ENCODE assay signal across 20 mouse cellular contexts in genomic region chr10:37280150-37280820, GRCm38 (mm10).
DNase-seq lines count a peak whose midpoint lies in the region; ATAC-seq and TF ChIP-seq lines count a peak whose summit lies in the region.
"Had no signal": no experiment of that assay in that cellular context is flagged by ENCODE, and none has a peak within 500 bp of the region (broad histone marks: within the 10 kb centered on the region; RNA-seq: fewer than 3 reads in every experiment).

No protein-coding gene starts in this region.

- H3K4me3 ChIP-seq in heart, embryonic 10.5 days: no peak overlapping the region
- no peak overlapping the region for H3K4me3 ChIP-seq in stomach, embryonic 15.5 days (replicated peaks)
- no peak overlapping the region for H3K4me3 ChIP-seq in stomach, postnatal 0 days (ENCODE audit: low read depth, low read length)
- no peak overlapping the region for H3K4me3 ChIP-seq in liver, embryonic 14.5 days (ENCODE audit: insufficient read depth in 1 of 2, low read depth in 2 of 2, low read length in 2 of 2)
- H3K4me3 ChIP-seq: embryonic facial prominence, embryonic 13.5 days; forebrain, embryonic 10.5 days; hindbrain, embryonic 13.5 days; intestine, embryonic 15.5 days; kidney, embryonic 15.5 days; midbrain, embryonic 10.5 days; neural tube, embryonic 13.5 days had no signal

- TF ChIP-seq CTCF in stomach, postnatal 0 days (IDR thresholded peaks at IDR 0.05; ENCODE audit: low read depth): no peak
- TF ChIP-seq CTCF in liver, embryonic 14.5 days (IDR thresholded peaks at IDR 0.05; ENCODE audit: low read depth): no peak

- H3K9ac ChIP-seq in stomach, embryonic 15.5 days: no peak overlapping the region
- H3K9ac ChIP-seq in stomach, postnatal 0 days (ENCODE audit: low read length): no peak overlapping the region
- no peak overlapping the region; the same call in 1 of the 2 replicates for H3K9ac ChIP-seq in liver, embryonic 14.5 days (replicated peaks)
- H3K9ac ChIP-seq: embryonic facial prominence, embryonic 13.5 days; hindbrain, embryonic 13.5 days; intestine, embryonic 15.5 days; kidney, embryonic 15.5 days; neural tube, embryonic 13.5 days had no signal

- 38% methylated on average over 6 of the region's 6 CpGs for WGBS in heart, embryonic 10.5 days
- WGBS in stomach, embryonic 15.5 days: 79% methylated on average over 6 of the region's 6 CpGs
- 70% methylated on average over 6 of the region's 6 CpGs for WGBS in stomach, postnatal 0 days
- WGBS in liver, embryonic 14.5 days (ENCODE audit: insufficient replicate concordance): 19% methylated on average over 6 of the region's 6 CpGs

- no peaks in the 10 kb centered on the region for H3K4me1 ChIP-seq in heart, embryonic 10.5 days
- H3K4me1 ChIP-seq in stomach, embryonic 15.5 days: no peaks in the 10 kb centered on the region
- no peaks in the 10 kb centered on the region for H3K4me1 ChIP-seq in stomach, postnatal 0 days (replicated peaks; ENCODE audit: control insufficient read depth, insufficient read depth)
- peaks cover 6 to 16% of the 10 kb centered on the region in 2 experiments for H3K4me1 ChIP-seq in liver, embryonic 14.5 days (replicated peaks; ENCODE audit: control insufficient read depth in 2 of 2, insufficient read depth in 2 of 2, low read length in 1 of 2)
- H3K4me1 ChIP-seq: embryonic facial prominence, embryonic 13.5 days; forebrain, embryonic 10.5 days; hindbrain, embryonic 13.5 days; intestine, embryonic 15.5 days; kidney, embryonic 15.5 days; midbrain, embryonic 10.5 days; neural tube, embryonic 13.5 days had no signal

- no peak overlapping the region for H3K4me2 ChIP-seq in stomach, embryonic 15.5 days
- H3K4me2 ChIP-seq in stomach, postnatal 0 days (replicated peaks; ENCODE audit: low read depth): no peak overlapping the region
- peak overlapping the region; percentile 27; the same call in 1 of the 2 replicates for H3K4me2 ChIP-seq in liver, embryonic 14.5 days (ENCODE audit: low read depth)
- H3K4me2 ChIP-seq: embryonic facial prominence, embryonic 13.5 days; hindbrain, embryonic 13.5 days; intestine, embryonic 15.5 days; kidney, embryonic 15.5 days; neural tube, embryonic 13.5 days had no signal

- intact Hi-C loops in heart, postnatal 14 days (cut with DNase I): no loop called here

- H3K27me3 ChIP-seq in heart, embryonic 10.5 days (ENCODE audit: insufficient read depth, poor library complexity, severe bottlenecking): no peaks in the 10 kb centered on the region
- H3K27me3 ChIP-seq in stomach, embryonic 15.5 days (replicated peaks): no peaks in the 10 kb centered on the region
- H3K27me3 ChIP-seq in stomach, postnatal 0 days (ENCODE audit: control insufficient read depth, insufficient read depth, low read length): no peaks in the 10 kb centered on the region
- no peaks in the 10 kb centered on the region for H3K27me3 ChIP-seq in liver, embryonic 14.5 days (ENCODE audit: control insufficient read depth, insufficient read depth, low read length)
- H3K27me3 ChIP-seq: embryonic facial prominence, embryonic 13.5 days; hindbrain, embryonic 13.5 days; intestine, embryonic 15.5 days; kidney, embryonic 15.5 days; neural tube, embryonic 13.5 days had no signal

- ATAC-seq in stomach, embryonic 15.5 days (ENCODE audit: insufficient read depth, low FRiP score, low read depth): peak; percentile 60; the same call in 1 of the 2 replicates
- ATAC-seq in stomach, postnatal 0 days (ENCODE audit: low FRiP score, low TSS enrichment): no peak
- peak; percentile 90 for ATAC-seq in liver, embryonic 14.5 days (ENCODE audit: insufficient read depth)
- ATAC-seq: intestine, embryonic 15.5 days had no signal

- H3K9me3 ChIP-seq in heart, embryonic 10.5 days: no peaks in the 10 kb centered on the region
- H3K9me3 ChIP-seq in stomach, embryonic 15.5 days: no peaks in the 10 kb centered on the region
- H3K9me3 ChIP-seq in stomach, postnatal 0 days (ENCODE audit: control insufficient read depth, low read length): no peaks in the 10 kb centered on the region
- H3K9me3 ChIP-seq in liver, embryonic 14.5 days (ENCODE audit: control insufficient read depth, low read length): no peaks in the 10 kb centered on the region
- H3K9me3 ChIP-seq: embryonic facial prominence, embryonic 13.5 days; forebrain, embryonic 10.5 days; hindbrain, embryonic 13.5 days; intestine, embryonic 15.5 days; kidney, embryonic 15.5 days; midbrain, embryonic 10.5 days; neural tube, embryonic 13.5 days had no signal

- no peak for TF ChIP-seq EP300 in stomach, postnatal 0 days (optimal IDR thresholded peaks at IDR 0.05)
- peak; percentile 88 for TF ChIP-seq EP300 in liver, embryonic 14.5 days (IDR thresholded peaks at IDR 0.05; ENCODE audit: low read depth)

- no peaks in the 10 kb centered on the region for H3K36me3 ChIP-seq in heart, embryonic 10.5 days
- no peaks in the 10 kb centered on the region for H3K36me3 ChIP-seq in stomach, embryonic 15.5 days
- H3K36me3 ChIP-seq in stomach, postnatal 0 days (ENCODE audit: control insufficient read depth, insufficient read depth, low read length): no peaks in the 10 kb centered on the region
- H3K36me3 ChIP-seq in liver, embryonic 14.5 days (replicated peaks; ENCODE audit: control insufficient read depth, insufficient read depth, low read depth): no peaks in the 10 kb centered on the region
- H3K36me3 ChIP-seq: embryonic facial prominence, embryonic 13.5 days; forebrain, embryonic 10.5 days; hindbrain, embryonic 13.5 days; intestine, embryonic 15.5 days; kidney, embryonic 15.5 days; midbrain, embryonic 10.5 days; neural tube, embryonic 13.5 days had no signal

- H3K27ac ChIP-seq in heart, embryonic 10.5 days: peak overlapping the region; percentile 62
- no peak overlapping the region for H3K27ac ChIP-seq in stomach, embryonic 15.5 days
- H3K27ac ChIP-seq in stomach, postnatal 0 days (replicated peaks): no peak overlapping the region
- peak overlapping the region; percentile 24 for H3K27ac ChIP-seq in liver, embryonic 14.5 days
- H3K27ac ChIP-seq: embryonic facial prominence, embryonic 13.5 days; forebrain, embryonic 10.5 days; hindbrain, embryonic 13.5 days; intestine, embryonic 15.5 days; kidney, embryonic 15.5 days; midbrain, embryonic 10.5 days; neural tube, embryonic 13.5 days had no signal

- no peak for DNase-seq in heart, embryonic 10.5 days (ENCODE audit: low spot score)
- no peak for DNase-seq in heart, postnatal 14 days
- DNase-seq in stomach, postnatal 0 days (ENCODE audit: low spot score): no peak
- DNase-seq in liver, embryonic 14.5 days (ENCODE audit: low read depth in 3 of 3, low spot score in 3 of 3): peak; percentile 44 to 55 (median 53)
- no peak for DNase-seq in spleen, postnatal 4 days (ENCODE audit: low spot score in 2 of 2)
- DNase-seq in layer of hippocampus, postnatal 14 days (ENCODE audit: low spot score in 2 of 2): no peak
- no peak for DNase-seq in cerebellum, postnatal 25 days
- DNase-seq: adrenal gland, adult 2 months; cerebellum, adult 8-10 months; gastrocnemius, postnatal 14 days; lung, postnatal 14 days; thymus, postnatal 25 days had no signal

Comparison
In these comparisons a context has a peak if more than half of its experiments do, and no peak if none do; other contexts are left out.
1. DNase-seq: peak in liver, embryonic 14.5 days (3 of 3); none in heart, embryonic 10.5 days (single experiment), heart, postnatal 14 days (0 of 2), stomach, postnatal 0 days (single experiment), spleen, postnatal 4 days (0 of 2), layer of hippocampus, postnatal 14 days (0 of 2) and cerebellum, postnatal 25 days (0 of 2).
2. H3K27ac ChIP-seq: peak in heart, embryonic 10.5 days (single experiment) and liver, embryonic 14.5 days (single experiment); none in stomach, embryonic 15.5 days (single experiment) and stomach, postnatal 0 days (single experiment).